Mouse (Mus musculus) kidney, postnatal 10 days (tissue): ENCODE results near the gene Serpinb12.
"Not testable (repeated sequence)": the region's sequence is repeated elsewhere in the genome, so short reads cannot be mapped to it uniquely, and the experiment has no call there.

Source experiments
- DNase-seq: peaks from one replicate; pipeline ENCODE4 v3.0.0; 2021; ENCODE audit warnings: mixed read lengths

Gene Serpinb12

DNA sequence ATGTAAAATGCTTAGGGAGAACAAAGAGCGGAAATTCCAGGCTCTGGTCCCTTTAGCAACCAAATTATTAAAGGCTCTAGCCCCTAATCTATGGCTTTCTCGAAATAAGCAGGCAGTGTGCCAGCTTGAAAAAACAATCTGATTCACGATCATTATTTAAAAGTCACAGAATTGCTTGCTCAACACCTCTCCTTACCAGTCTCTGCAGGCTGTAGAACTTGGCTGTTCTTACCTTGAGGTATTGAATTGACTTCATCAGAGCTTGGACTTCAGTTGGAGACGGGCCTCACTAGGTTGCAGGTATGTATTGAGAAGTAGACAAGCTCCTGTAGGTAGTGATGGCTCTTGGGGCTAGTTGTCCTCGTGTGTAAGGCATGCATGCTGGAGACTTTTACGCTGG is at the start of gene Serpinb12:
Serpinb12 (plus strand) TSS at position 185 of the 400 bp plus-strand sequence.
- no peak for DNase-seq

DNA sequence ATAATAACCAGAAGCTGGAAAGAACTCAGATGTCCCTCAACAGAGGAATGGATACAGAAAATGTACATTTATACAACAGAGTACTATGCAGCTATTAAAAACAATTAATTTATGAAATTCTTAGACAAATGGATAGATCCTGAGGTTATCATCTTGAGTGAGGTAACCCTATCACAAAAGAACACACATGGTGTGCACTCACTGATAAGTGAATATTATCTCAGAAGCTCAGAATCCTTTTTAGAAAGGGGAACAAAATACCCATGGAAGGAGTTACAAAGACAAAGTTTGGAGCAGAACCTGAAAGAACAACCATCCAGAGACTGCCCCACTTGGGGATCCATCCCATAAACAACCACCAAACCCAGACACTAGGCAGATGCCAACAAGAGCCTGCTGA is 39.1 kb upstream of the Serpinb12 start:
- not testable (repeated sequence) for DNase-seq

DNA sequence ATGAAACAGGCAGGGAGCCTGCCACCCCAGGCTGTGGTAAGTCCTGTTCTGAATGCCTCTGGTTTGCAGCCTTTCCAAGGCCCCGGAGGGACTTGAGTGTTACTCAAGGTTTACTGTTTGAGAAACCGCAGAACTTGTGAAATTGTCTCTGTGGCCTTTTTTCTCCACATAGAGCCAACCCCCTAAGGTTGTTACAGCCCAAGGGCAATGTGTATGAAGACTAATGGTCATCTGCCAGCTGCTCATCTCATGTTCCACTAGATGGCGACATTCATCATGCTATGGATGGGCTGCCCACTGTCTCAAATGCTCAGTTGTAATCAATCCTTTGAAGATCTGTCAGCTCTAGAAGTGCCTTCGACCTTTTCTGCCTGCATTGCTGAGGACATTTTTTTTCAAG is 32.8 kb upstream of the Serpinb12 start:
- DNase-seq, result peak; percentile 10

DNA sequence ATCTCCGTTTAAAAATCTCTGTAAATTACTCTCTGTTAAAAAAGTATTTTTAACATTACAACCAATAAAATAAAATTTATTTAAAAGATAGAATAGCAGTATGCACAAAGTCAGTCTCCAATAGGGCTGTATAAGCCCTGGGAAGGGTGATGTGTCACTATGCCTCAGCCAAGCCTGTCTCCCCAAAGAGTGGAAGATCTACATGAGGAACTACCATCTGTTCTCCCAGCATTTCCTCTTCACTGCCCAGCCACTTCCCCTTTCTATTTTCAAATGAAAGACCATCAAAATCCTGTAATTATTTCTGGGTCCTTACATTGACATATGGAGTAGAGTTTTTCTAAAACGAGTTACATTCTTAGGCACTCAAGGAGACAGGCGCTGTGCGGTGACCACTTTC is 2.3 kb upstream of the Serpinb12 start:
- no peak for DNase-seq

DNA sequence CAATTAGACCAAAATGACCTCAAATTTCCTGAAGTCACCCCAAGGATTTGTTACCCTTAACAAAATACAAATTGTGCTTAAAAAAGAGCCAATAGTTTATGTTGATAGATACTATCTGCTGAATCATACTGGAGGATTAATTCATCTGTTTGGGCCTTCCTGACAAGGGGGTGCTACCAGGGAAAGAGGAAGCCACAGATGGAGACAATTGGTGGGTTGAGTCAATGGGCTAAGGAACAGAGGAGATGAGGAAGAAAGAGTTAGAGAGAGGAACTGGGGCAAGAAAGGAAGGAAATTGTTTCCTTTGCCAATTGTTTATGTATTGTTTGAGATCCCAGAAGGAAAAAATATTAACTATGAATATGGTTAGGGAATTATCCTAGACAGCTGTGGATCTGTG is 591 bp upstream of the Serpinb12 start:
- DNase-seq, result no peak

DNA sequence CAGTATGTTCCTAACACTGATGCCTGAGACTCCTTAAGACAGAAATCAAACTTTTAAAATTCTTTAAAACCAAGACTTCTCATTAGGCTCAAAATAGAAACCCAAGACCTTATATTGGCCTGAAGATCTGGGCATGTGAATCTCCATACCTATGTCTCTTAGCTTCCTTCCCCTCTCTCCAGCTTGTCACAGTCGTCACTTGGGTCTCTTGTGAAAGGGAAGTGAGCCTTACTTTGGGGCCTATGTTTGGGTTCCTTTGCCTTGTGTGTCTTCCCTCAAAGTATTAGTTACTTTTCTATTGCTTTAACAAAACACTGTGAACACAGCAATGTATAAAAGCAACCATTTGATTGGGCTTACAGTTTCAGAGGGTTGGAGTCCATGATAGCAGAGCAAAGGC is 13.0 kb downstream of the Serpinb12 start:
- no peak for DNase-seq

DNA sequence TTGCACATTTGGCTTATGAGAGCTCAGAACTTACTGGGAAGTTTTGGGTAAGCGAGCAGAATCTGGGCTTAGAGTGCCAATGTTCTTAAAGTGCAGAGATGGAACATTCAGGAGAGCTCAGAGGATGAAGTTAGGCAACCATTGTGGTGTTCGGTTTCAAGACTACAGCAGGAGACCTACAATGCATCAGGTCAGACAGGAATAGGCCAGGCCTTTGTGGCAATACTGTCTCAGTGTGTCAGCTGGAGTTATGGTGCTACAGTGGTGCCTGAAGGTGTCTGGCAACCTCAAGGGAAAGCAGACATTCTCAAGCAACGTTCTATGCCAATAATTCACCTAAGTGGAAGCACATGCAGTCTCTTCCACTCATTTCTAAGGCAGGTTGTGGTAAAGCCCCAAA is 25.7 kb downstream of the Serpinb12 start:
- DNase-seq, result no peak

DNA sequence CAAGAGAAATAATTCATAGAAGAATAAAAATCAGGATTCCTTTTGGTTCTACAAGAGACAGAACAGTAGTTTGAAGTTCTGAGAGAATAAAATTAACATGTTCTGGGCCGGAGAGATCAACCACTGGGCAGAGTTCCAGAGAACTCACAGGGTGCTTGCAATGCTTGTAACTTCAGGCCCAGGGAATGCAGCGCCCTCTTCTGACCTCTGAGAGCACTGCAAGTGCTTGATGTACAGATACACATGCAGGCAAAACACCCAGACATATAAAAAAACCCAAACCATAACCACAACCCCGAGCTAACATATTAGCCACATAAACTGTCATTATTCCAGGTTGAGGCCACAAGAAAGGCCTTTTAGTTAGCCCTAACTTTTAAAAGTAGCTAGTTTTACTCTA is 26.8 kb downstream of the Serpinb12 start:
- peak; percentile 19 for DNase-seq

DNA sequence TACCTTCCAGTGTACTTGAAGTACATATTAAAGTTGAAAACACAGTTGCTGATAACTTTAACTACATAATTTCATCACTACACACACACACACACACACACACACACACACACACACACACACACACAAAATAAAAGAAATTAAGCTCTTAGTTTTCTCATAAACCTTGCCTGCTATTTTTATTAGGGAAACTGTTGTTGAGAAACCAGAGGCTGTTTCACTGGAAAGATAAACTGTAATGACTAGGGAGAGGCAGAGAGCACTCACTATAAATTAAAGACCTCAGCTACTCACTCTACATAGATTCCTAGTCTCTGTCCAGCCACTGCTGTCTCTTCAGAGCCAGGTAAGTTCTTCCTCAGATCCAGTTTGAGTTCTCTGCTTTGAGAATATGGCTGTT is 46.4 kb downstream of the Serpinb12 start, which contains the start of gene Serpinb13:
Serpinb13 (plus strand) TSS at position 301 of the 400 bp plus-strand sequence.
- no peak for DNase-seq

DNA sequence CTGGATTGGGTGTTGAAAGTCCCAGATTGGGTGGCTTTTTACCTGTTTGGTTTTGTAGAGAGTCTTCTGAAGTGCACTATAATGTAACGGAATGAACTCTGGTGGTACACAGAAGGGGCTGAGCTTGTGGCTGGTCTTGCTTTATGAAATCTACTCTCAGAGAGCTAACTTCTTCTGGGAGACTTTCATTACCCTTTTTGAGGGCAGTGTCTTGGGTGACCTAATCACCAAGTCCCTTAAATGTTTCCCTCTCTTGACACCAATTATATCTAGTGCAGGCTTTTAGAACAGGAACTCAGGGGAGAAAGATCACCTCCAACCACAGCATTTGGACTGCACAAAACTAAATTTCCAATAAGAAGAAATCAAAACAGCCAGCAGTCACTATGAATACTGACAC is 48.8 kb downstream of the Serpinb12 start:
- no peak for DNase-seq

DNA sequence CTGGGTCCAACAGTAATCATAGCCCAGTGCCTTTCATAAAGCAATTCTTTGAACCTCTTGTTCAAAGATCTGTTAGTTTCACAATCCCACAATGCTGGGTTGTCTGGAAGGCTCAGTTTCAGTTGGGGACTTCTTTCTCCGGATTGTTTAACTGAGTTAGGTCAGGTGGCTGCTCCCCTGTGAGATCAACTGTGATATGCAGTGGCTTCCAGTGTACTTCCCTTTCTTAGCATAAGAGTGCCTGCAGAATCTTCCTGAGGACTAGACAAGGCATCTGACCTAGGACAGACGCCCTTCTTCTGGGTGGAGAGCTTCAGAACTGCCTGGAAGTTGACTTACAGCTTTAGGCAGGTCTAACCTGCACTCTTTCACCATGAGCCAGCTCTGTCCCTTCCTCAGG is 49.6 kb downstream of the Serpinb12 start:
- DNase-seq, result no peak

DNA sequence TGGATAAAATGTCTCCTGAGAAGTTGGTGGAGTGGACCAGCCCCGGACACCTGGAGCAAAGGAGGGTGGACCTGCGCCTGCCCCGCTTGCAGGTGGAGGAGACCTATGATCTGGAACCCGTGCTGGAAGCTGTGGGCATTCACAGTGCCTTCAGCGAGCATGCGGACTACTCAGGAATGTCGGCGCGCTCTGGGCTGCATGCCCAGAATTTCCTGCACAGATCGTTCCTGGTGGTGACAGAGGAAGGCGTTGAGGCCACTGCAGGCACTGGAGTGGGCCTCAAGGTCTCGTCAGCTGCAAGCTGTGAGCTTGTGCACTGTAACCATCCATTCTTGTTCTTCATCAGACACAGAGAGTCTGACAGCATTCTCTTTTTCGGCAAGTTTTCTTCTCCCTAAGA is 66.2 kb downstream of the Serpinb12 start:
- DNase-seq, result peak; percentile 5

DNA sequence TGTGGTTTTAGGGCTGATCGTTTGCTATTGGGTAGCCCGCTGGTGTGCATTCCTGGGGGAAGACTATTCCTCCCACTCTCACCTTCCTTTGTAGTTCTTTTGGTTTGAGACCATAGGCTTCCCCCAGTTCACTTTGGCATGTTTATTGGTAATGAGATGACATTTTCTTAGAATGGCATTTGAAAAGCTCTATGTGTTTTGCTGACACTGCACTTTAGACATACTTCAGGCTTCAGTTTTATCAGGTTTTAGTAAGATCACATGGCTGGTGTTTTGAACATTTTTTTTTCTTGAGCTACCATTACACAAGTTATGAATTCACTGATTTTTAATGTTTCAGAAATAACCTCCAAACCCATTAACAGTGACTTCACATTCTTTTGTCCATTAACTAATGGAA is 67.5 kb downstream of the Serpinb12 start:
- DNase-seq, result no peak

DNA sequence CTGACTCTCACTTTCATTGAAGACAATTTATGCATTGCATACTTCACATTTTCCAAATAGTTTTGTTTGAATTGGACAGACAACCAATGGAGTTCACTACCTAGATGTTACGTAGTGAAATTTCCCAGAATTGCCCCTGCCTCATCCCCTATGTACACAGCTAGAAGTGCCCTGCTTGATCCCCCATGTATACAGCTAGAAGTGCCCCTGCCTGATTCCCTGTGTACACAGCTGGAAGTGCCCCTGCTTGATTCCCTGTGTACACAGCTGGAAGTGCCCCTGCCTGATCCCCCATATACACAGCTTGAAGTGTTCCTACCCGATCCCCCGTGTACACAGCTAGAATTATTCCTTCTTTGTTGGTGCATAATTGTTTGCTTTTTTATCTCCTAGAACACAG is 72.1 kb downstream of the Serpinb12 start:
- DNase-seq, result no peak
